Mouse (Mus musculus): ENCODE measurements around the gene Rrbp1.

Gene Rrbp1

DNA sequence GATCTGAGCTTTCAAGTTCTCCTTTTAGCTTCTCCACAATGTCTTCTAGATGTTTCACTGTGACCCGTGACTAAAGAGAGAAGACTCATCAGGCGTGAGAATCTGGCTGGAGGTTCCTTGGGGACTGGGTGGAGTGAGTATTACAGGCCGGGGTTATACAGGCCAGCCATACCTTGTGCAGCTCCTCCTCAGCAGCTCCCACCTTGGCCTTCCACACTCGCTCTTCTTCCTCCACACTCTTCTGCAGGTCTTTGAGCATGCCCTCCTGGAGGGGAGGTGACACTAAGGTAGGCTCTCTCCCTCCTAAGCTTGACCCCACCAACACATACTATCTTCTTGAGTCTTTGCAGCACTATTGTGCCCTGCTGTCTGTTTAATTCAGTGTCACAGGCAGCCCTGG, 57.1 kb downstream of the Rrbp1 start:
- Histone ChIP-seq H3K27me3 (ENCODE audit: control insufficient read depth, insufficient read depth, low read length, poor library complexity, severe bottlenecking) (no peaks in the 10 kb centered on the region), H3K36me3 (ENCODE audit: control insufficient read depth, insufficient read depth, low read length, poor library complexity, severe bottlenecking) (peaks cover 9% of the 10 kb centered on the region)
- peak; percentile 23 for DNase-seq (ENCODE audit: low read depth, low spot score)

GRCm38 (mm10) chr2:143951546-143952315, 59.3 kb downstream of the Rrbp1 start:
- no peaks in the 10 kb centered on the region for H3K27me3 ChIP-seq (ENCODE audit: control insufficient read depth, insufficient read depth, low read length, poor library complexity, severe bottlenecking)
- no peak for DNase-seq (ENCODE audit: low read depth, low spot score)
- H3K36me3 ChIP-seq (ENCODE audit: control insufficient read depth, insufficient read depth, low read length, poor library complexity, severe bottlenecking): peaks cover 10% of the 10 kb centered on the region

- no peak for DNase-seq (ENCODE audit: low read depth, low spot score)
- H3K27me3 ChIP-seq (ENCODE audit: control insufficient read depth, insufficient read depth, low read length, poor library complexity, severe bottlenecking): no peaks in the 10 kb centered on the region
- peaks cover 11% of the 10 kb centered on the region for H3K36me3 ChIP-seq (ENCODE audit: control insufficient read depth, insufficient read depth, low read length, poor library complexity, severe bottlenecking)
Measured at GRCm38 (mm10) chr2:143951028-143951420, 60.0 kb downstream of the Rrbp1 start.

GRCm38 (mm10) chr2:143950290-143951027, 60.6 kb downstream of the Rrbp1 start:
- H3K27me3 ChIP-seq (ENCODE audit: control insufficient read depth, insufficient read depth, low read length, poor library complexity, severe bottlenecking): no peaks in the 10 kb centered on the region
- H3K36me3 ChIP-seq (ENCODE audit: control insufficient read depth, insufficient read depth, low read length, poor library complexity, severe bottlenecking): peaks cover 11% of the 10 kb centered on the region
- no peak for DNase-seq (ENCODE audit: low read depth, low spot score)

- DNase-seq (ENCODE audit: low read depth, low spot score): no peak
- H3K27me3 ChIP-seq (ENCODE audit: control insufficient read depth, insufficient read depth, low read length, poor library complexity, severe bottlenecking): no peaks in the 10 kb centered on the region
- H3K36me3 ChIP-seq (ENCODE audit: control insufficient read depth, insufficient read depth, low read length, poor library complexity, severe bottlenecking): peaks cover 10% of the 10 kb centered on the region
Measured at GRCm38 (mm10) chr2:143949217-143949616, 61.8 kb downstream of the Rrbp1 start.

GRCm38 (mm10) chr2:143948416-143948815, 62.6 kb downstream of the Rrbp1 start:
- Histone ChIP-seq H3K36me3 (ENCODE audit: control insufficient read depth, insufficient read depth, low read length, poor library complexity, severe bottlenecking) (peaks cover 10% of the 10 kb centered on the region), H3K27me3 (ENCODE audit: control insufficient read depth, insufficient read depth, low read length, poor library complexity, severe bottlenecking) (no peaks in the 10 kb centered on the region)
- no peak for DNase-seq (ENCODE audit: low read depth, low spot score)

DNA sequence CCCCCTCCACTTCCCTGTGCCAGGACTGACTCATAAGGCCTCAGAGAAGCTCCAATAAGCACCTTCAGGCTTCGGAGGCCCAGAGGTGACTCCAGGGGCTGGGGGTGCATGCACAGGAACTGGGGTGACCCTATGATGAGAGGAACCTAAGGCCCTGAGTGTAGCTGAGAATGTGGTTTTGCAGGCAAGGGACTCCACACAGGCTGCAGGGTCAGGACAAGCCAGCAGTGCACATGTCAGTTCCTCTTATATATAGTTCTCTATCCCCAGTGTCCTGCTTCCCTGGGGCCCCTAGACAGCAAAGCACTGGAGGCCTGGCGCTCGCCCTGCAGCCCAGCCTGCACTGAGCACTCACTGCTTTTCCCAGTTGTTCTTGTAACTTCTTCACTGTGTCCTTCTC, 63.1 kb downstream of the Rrbp1 start:
- Histone ChIP-seq H3K36me3 (ENCODE audit: control insufficient read depth, insufficient read depth, low read length, poor library complexity, severe bottlenecking) (peaks cover 10% of the 10 kb centered on the region), H3K27me3 (ENCODE audit: control insufficient read depth, insufficient read depth, low read length, poor library complexity, severe bottlenecking) (no peaks in the 10 kb centered on the region)
- no peak for DNase-seq (ENCODE audit: low read depth, low spot score)

DNA sequence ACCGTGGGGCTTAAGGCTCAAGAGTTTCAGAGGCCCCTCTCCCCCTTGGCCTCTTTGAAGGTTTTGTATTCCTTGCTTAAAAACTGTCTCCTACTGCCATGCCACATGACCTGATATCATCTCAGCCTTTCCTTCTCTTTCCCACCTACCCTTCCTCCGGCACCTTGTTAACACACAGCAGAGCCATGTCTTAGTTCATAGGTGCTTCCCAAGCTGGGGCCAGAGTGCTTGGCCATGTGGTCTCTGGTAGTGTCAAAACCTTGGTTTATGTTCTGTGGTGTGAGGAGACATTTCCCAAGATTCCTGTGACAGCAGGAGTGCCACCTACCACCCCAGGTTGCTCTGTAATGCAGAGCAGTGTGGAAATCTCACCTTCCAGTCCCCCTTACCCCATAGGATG, 64.7 kb downstream of the Rrbp1 start:
- no peak for DNase-seq (ENCODE audit: low read depth, low spot score)

GRCm38 (mm10) chr2:143945466-143946075, 65.5 kb downstream of the Rrbp1 start:
- H3K36me3 ChIP-seq (ENCODE audit: control insufficient read depth, insufficient read depth, low read length, poor library complexity, severe bottlenecking): peaks cover 12% of the 10 kb centered on the region
- DNase-seq (ENCODE audit: low read depth, low spot score): peak; percentile 59
- no peaks in the 10 kb centered on the region for H3K27me3 ChIP-seq (ENCODE audit: control insufficient read depth, insufficient read depth, low read length, poor library complexity, severe bottlenecking)

More for the DNA sequence above, 64.7 kb downstream of the Rrbp1 start:
- no peaks in the 10 kb centered on the region for H3K27me3 ChIP-seq (ENCODE audit: control insufficient read depth, insufficient read depth, low read length, poor library complexity, severe bottlenecking)
- peaks cover 14% of the 10 kb centered on the region for H3K36me3 ChIP-seq (ENCODE audit: control insufficient read depth, insufficient read depth, low read length, poor library complexity, severe bottlenecking)

DNA sequence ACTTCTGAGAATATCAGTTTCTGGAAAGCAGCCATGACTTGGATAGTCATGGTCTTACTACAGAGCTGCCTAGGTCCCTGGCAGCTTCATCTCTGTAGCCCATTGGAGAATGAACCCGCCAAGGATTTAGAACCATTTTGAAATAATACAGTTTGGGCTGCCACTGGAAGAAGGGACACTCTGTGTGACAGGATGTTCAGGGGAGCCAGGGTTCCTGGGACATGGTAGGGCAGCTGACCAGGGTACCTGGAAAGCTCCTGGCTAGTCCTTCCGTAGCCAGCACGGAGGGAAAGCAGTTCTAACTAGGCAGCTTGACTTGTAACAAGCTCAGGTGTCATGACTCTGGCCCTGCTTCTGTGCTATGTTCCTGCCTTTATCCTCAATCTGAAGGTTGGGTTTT, 66.3 kb downstream of the Rrbp1 start:
- no peak for DNase-seq (ENCODE audit: low read depth, low spot score)
- peaks cover 10% of the 10 kb centered on the region for H3K36me3 ChIP-seq (ENCODE audit: control insufficient read depth, insufficient read depth, low read length, poor library complexity, severe bottlenecking)
- no peaks in the 10 kb centered on the region for H3K27me3 ChIP-seq (ENCODE audit: control insufficient read depth, insufficient read depth, low read length, poor library complexity, severe bottlenecking)

DNA sequence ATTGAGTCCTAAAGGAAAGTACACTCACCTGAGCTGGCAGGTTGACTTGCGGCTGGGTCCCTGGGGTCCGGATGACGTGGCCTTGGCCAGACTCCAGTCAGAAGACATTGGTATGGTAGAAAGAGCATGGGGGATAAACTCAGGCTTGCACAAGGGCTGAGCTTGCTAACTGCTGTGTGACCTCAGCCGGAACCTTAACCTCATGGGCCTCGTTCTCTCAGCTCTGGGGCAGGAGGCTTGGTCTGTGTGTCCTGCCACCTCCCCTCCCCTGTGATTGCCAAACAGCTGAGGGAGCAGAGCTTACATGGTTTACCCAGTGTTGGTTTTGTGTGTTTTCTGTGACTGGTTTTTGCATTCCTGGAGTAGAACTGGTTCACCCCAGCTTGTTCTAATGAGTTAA, 70.7 kb downstream of the Rrbp1 start:
- DNase-seq (ENCODE audit: low read depth, low spot score): no peak
- Histone ChIP-seq H3K36me3 (ENCODE audit: control insufficient read depth, insufficient read depth, low read length, poor library complexity, severe bottlenecking) (peaks cover 5% of the 10 kb centered on the region), H3K27me3 (ENCODE audit: control insufficient read depth, insufficient read depth, low read length, poor library complexity, severe bottlenecking) (no peaks in the 10 kb centered on the region)

- H3K36me3 ChIP-seq (ENCODE audit: control insufficient read depth, insufficient read depth, low read length, poor library complexity, severe bottlenecking): peaks cover 5% of the 10 kb centered on the region
- no peak for DNase-seq (ENCODE audit: low read depth, low spot score)
- H3K27me3 ChIP-seq (ENCODE audit: control insufficient read depth, insufficient read depth, low read length, poor library complexity, severe bottlenecking): no peaks in the 10 kb centered on the region
Measured at GRCm38 (mm10) chr2:143937861-143938260, 73.2 kb downstream of the Rrbp1 start.

GRCm38 (mm10) chr2:143934439-143934838, 76.6 kb downstream of the Rrbp1 start:
- Histone ChIP-seq H3K27me3 (ENCODE audit: control insufficient read depth, insufficient read depth, low read length, poor library complexity, severe bottlenecking) (no peaks in the 10 kb centered on the region), H3K36me3 (ENCODE audit: control insufficient read depth, insufficient read depth, low read length, poor library complexity, severe bottlenecking) (no peaks in the 10 kb centered on the region)
- no peak for DNase-seq (ENCODE audit: low read depth, low spot score)

- Histone ChIP-seq H3K27me3 (ENCODE audit: control insufficient read depth, insufficient read depth, low read length, poor library complexity, severe bottlenecking) (no peaks in the 10 kb centered on the region), H3K36me3 (ENCODE audit: control insufficient read depth, insufficient read depth, low read length, poor library complexity, severe bottlenecking) (no peaks in the 10 kb centered on the region)
- DNase-seq (ENCODE audit: low read depth, low spot score): no peak
Measured at GRCm38 (mm10) chr2:143933516-143933915, 77.5 kb downstream of the Rrbp1 start.

GRCm38 (mm10) chr2:143932340-143932873, 78.7 kb downstream of the Rrbp1 start:
- H3K27me3 ChIP-seq (ENCODE audit: control insufficient read depth, insufficient read depth, low read length, poor library complexity, severe bottlenecking): no peaks in the 10 kb centered on the region
- no peak for DNase-seq (ENCODE audit: low read depth, low spot score)
- H3K36me3 ChIP-seq (ENCODE audit: control insufficient read depth, insufficient read depth, low read length, poor library complexity, severe bottlenecking): no peaks in the 10 kb centered on the region
